Mouse (Mus musculus): Measurements from ENCODE around the gene Slc34a3. TPM values are rescaled to one million over a fixed set of nuclear protein-coding genes. Genes with fewer than 3 reads are reported as not detected.

Gene Slc34a3
- total and polyA plus RNA-seq, 3 experiments, result not detected

- TF ChIP-seq BHLHE40 (IDR thresholded peaks at IDR 0.05; ENCODE audit: low read depth, low read length) (peak; percentile 71), USF2 (conservative IDR thresholded peaks at IDR 0.05; ENCODE audit: low read depth, low read length) (no peak), PAX5 (IDR thresholded peaks at IDR 0.05; ENCODE audit: low read length) (no peak), MEF2A (IDR thresholded peaks at IDR 0.05; ENCODE audit: borderline replicate concordance, low read depth, low read length) (peak; percentile 59), MYC (IDR thresholded peaks at IDR 0.05; ENCODE audit: low read depth, low read length) (peak; percentile 89), ETS1 (conservative IDR thresholded peaks at IDR 0.05; ENCODE audit: low read depth, low read length) (peak; percentile 56), NRF1 (IDR thresholded peaks at IDR 0.05; ENCODE audit: low read depth, low read length) (peak; percentile 49), MAZ (IDR thresholded peaks at IDR 0.05; ENCODE audit: low read depth, low read length) (peak; percentile 93), SMC3 (IDR thresholded peaks at IDR 0.05; ENCODE audit: low read depth, low read length) (no peak), GABPA (IDR thresholded peaks at IDR 0.05; ENCODE audit: insufficient replicate concordance, low read depth, low read length) (peak; percentile 63; the same call in 1 of the 2 replicates), MXI1 (IDR thresholded peaks at IDR 0.05; ENCODE audit: low read depth, low read length) (peak; percentile 99), JUND (conservative IDR thresholded peaks at IDR 0.05; ENCODE audit: low read depth, low read length) (no peak), KAT2A (IDR thresholded peaks at IDR 0.05; ENCODE audit: insufficient replicate concordance, low read length) (peak; percentile 91; the same call in 1 of the 2 replicates), UBTF (IDR thresholded peaks at IDR 0.05; ENCODE audit: low read depth, low read length) (0 out of 2 replicates have a peak, but pooled peaks have one; percentile 18), IRF4 (IDR thresholded peaks at IDR 0.05; ENCODE audit: low read depth, low read length) (peak; percentile 72; the same call in 1 of the 2 replicates), NELFE (IDR thresholded peaks at IDR 0.05; ENCODE audit: low read depth, low read length) (peak; percentile 87), HCFC1 (IDR thresholded peaks at IDR 0.05; ENCODE audit: low read depth, low read length) (peak; percentile 98), CHD1 (IDR thresholded peaks at IDR 0.05; ENCODE audit: low read depth, low read length) (no peak), RAD21 (IDR thresholded peaks at IDR 0.05; ENCODE audit: low read depth, low read length) (no peak), RCOR1 (conservative IDR thresholded peaks at IDR 0.05; ENCODE audit: low read depth, low read length) (0 out of 2 replicates have a peak, but pooled peaks have one; percentile 65), SIN3A (IDR thresholded peaks at IDR 0.05; ENCODE audit: low read length) (peak; percentile 100), TCF12 (IDR thresholded peaks at IDR 0.05; ENCODE audit: low read depth, low read length) (peak; percentile 83)
These were observed 21.2 kb upstream of the Slc34a3 start, which contains the start of gene Tmem203 (continued) for GRCm38 (mm10) chr2:25255284-25255779.

DNA sequence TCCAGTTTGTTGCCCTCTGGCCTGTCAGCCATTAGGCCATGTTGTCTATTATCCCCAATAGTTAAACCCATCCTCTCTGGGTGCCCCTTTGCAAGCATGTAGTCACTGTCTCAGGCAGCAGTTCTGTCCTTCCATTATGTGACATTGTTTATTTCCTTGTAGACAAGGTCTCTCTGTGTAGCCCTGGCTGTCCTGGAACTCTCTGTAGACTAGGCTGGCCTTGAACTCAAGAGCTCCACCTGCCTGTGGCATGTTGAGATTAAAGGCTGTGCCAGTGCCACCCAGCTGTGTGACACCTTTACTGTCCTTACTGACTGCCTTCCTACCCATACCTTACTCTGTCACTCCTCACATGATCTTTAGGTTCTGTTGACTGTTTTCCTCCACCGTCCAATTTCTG lies 18.2 kb upstream of the Slc34a3 start:
- Histone ChIP-seq H3K27ac (ENCODE audit: insufficient read depth, low read depth) (no peak overlapping the region), H3K27me3 (replicated peaks) (no peaks in the 10 kb centered on the region), H3K79me2 (replicated peaks; ENCODE audit: control insufficient read depth, extremely low read depth, insufficient read depth, poor library complexity, severe bottlenecking) (peaks cover 14% of the 10 kb centered on the region), H3K4me2 (ENCODE audit: insufficient read depth, low read depth, poor library complexity, severe bottlenecking) (no peak overlapping the region), H3K36me3 (replicated peaks in 1 of 2; ENCODE audit: control insufficient read depth in 1 of 2, insufficient read depth in 1 of 2, low read length in 1 of 2) (peaks cover 60 to 68% of the 10 kb centered on the region in 2 experiments), H3K9me3 (replicated peaks; ENCODE audit: low read length) (no peaks in the 10 kb centered on the region), H3K9ac (ENCODE audit: insufficient read depth, low read depth) (no peak overlapping the region), H3K4me3 (replicated peaks in 1 of 3; ENCODE audit: low read depth in 2 of 3, low read length in 2 of 3, poor library complexity in 1 of 3) (no peak overlapping the region), H3K4me1 (ENCODE audit: control insufficient read depth in 1 of 2, insufficient read depth in 2 of 2) (peaks cover 0 to 17% of the 10 kb centered on the region in 2 experiments; a peak in 2 of 4 replicates)
- TF ChIP-seq BHLHE40 (IDR thresholded peaks at IDR 0.05; ENCODE audit: low read depth, low read length), result no peak
- TF ChIP-seq CTCF (conservative IDR thresholded peaks at IDR 0.05 in 1 of 2, IDR thresholded peaks at IDR 0.05 in 1 of 2; ENCODE audit: low read depth in 2 of 2, low read length in 2 of 2), result peak in 1 of 2 experiments; percentile 71; a peak in 2 of 4 replicates
- TF ChIP-seq MAX (IDR thresholded peaks at IDR 0.05; ENCODE audit: low read length), result no peak
- TF ChIP-seq SMC3 (IDR thresholded peaks at IDR 0.05; ENCODE audit: low read depth, low read length), result peak; percentile 68
- no peak for TF ChIP-seq IRF4 (IDR thresholded peaks at IDR 0.05; ENCODE audit: low read depth, low read length)
- peak; percentile 28 for TF ChIP-seq RAD21 (IDR thresholded peaks at IDR 0.05; ENCODE audit: low read depth, low read length)
- no peak for TF ChIP-seq JUND (conservative IDR thresholded peaks at IDR 0.05; ENCODE audit: low read depth, low read length)
- dilution Hi-C loops (cut with MboI; ENCODE audit: extremely low pct_ligation_motif_present, extremely low pct_unique_long_range_greater_than_20kb, low sequenced_read_pairs) (no loop called here), in situ Hi-C loops (cut with MboI; ENCODE audit: low pct_ligation_motif_present, low pct_unique_long_range_greater_than_20kb, low sequenced_read_pairs) (loop anchor here (5.0 kb wide), 1 partner anchor 45 kb away; no protein-coding TSS in a partner anchor)
- peak; percentile 45 for DNase-seq (ENCODE audit: extremely low read depth)

All from CH12.LX (cell line).